9 mouse cellular contexts compared by ENCODE assay signal in the genomic region with DNA sequence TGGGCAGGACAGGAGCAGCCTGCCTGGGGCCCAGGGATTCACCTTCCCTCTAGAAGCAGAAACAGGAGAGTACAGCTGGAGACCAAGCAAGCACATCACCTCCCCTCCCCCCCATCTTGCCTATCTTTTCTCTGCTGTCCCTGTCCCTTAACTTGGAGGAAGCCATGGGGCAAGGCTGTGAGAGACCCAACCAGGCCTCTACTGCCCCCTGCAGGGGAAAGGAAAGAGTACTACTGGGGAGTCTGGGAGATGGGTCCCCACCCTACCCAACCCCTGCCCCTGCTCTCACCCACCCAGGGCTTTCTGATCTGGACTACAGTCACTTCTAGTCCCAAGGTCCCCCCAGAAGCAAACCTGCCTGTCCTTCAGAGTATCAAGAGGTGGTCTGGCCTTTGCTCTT. TPM values are rescaled to one million over a fixed set of nuclear protein-coding genes. Genes with fewer than 3 reads are reported as not detected.
DNase-seq lines count a peak whose midpoint lies in the region; ATAC-seq lines count a peak whose summit lies in the region.
"Had no signal": no experiment of that assay in that cellular context is flagged by ENCODE, and none has a peak within 500 bp of the region (broad histone marks: within the 10 kb centered on the region; RNA-seq: fewer than 3 reads in every experiment).

No protein-coding gene starts in this region.

- no peak overlapping the region for H3K9ac ChIP-seq in heart, embryonic 13.5 days
- no peak overlapping the region for H3K9ac ChIP-seq in neural tube, embryonic 11.5 days (ENCODE audit: low read length)

- peak; percentile 50 to 51 for DNase-seq in cerebellum, postnatal 10 days
- DNase-seq in 416B (ENCODE audit: low read depth) = peak; percentile 44
- DNase-seq in c-Kit-positive CD71-negative TER-119-negative erythroid progenitor cells, embryonic 14.5 days (ENCODE audit: low read depth) = peak; percentile 48
- peak; percentile 33 for DNase-seq in liver
- DNase-seq in neural tube, embryonic 11.5 days (ENCODE audit: low spot score) = peak; percentile 53
- no peak for DNase-seq in layer of hippocampus, adult 9-11 months

- no peaks in the 10 kb centered on the region for H3K9me3 ChIP-seq in heart, embryonic 13.5 days
- H3K9me3 ChIP-seq in neural tube, embryonic 11.5 days (ENCODE audit: control insufficient read depth, low read length) = no peaks in the 10 kb centered on the region

- peaks cover 29% of the 10 kb centered on the region for H3K36me3 ChIP-seq in heart, embryonic 13.5 days
- H3K36me3 ChIP-seq in neural tube, embryonic 11.5 days (ENCODE audit: control insufficient read depth, insufficient read depth, low read length) = peaks cover 2% of the 10 kb centered on the region; the same call in 1 of the 2 replicates

- no peaks in the 10 kb centered on the region for H3K27me3 ChIP-seq in heart, embryonic 13.5 days (replicated peaks)
- H3K27me3 ChIP-seq in neural tube, embryonic 11.5 days (ENCODE audit: control insufficient read depth, insufficient read depth, low read length) = no peaks in the 10 kb centered on the region
- H3K27me3 ChIP-seq: Patski had no signal

- H3K4me1 ChIP-seq in heart, embryonic 13.5 days = peaks cover 36% of the 10 kb centered on the region
- no peaks in the 10 kb centered on the region; the same call in 1 of the 2 replicates for H3K4me1 ChIP-seq in neural tube, embryonic 11.5 days (ENCODE audit: control insufficient read depth, insufficient read depth, low read length)

- H3K27ac ChIP-seq in heart, embryonic 13.5 days (replicated peaks) = peak overlapping the region; percentile 67
- no peak overlapping the region for H3K27ac ChIP-seq in neural tube, embryonic 11.5 days (ENCODE audit: low read depth, low read length)

- no peak overlapping the region for H3K4me2 ChIP-seq in heart, embryonic 13.5 days
- H3K4me2 ChIP-seq in neural tube, embryonic 11.5 days (ENCODE audit: low read depth) = no peak overlapping the region

- no peak for ATAC-seq in cerebellum, adult (ENCODE audit: insufficient number of reproducible peaks, low FRiP score, low TSS enrichment)
- ATAC-seq in heart, embryonic 13.5 days (ENCODE audit: extremely low read depth, insufficient number of reproducible peaks, low FRiP score, low TSS enrichment) = no peak
- ATAC-seq in neural tube, embryonic 11.5 days (ENCODE audit: insufficient read depth, low FRiP score, low TSS enrichment) = no peak
- ATAC-seq: Patski had no signal

- no peak overlapping the region for H3K4me3 ChIP-seq in heart, embryonic 13.5 days
- no peak overlapping the region for H3K4me3 ChIP-seq in neural tube, embryonic 11.5 days (ENCODE audit: low read depth, low read length)

RNA-seq across cellular contexts. Expression of a gene that starts 53.6 kb away (rescaled TPM):
- polyA plus RNA-seq in heart, embryonic 13.5 days (2015; fragmentation: Nextera tagmentation; extraction: Ambion mirVana) = 16.0 and 16.8 TPM in 2 replicates
- 35.4 and 41.0 TPM in 2 replicates for polyA plus RNA-seq in neural tube, embryonic 11.5 days (2014; fragmentation: Nextera tagmentation; extraction: Ambion mirVana)

RNA-seq across cellular contexts. Expression of a gene that starts 55.8 kb away (rescaled TPM):
- 8.7 and 11.7 TPM in 2 replicates for polyA plus RNA-seq in heart, embryonic 13.5 days (2015; fragmentation: Nextera tagmentation; extraction: Ambion mirVana)
- polyA plus RNA-seq in neural tube, embryonic 11.5 days (2014; fragmentation: Nextera tagmentation; extraction: Ambion mirVana) = 29.6 and 32.6 TPM in 2 replicates

RNA-seq across cellular contexts. Expression of a gene that starts 58.7 kb away (rescaled TPM):
- 2.8 and 3.4 TPM in 2 replicates for polyA plus RNA-seq in heart, embryonic 13.5 days (2015; fragmentation: Nextera tagmentation; extraction: Ambion mirVana)
- polyA plus RNA-seq in neural tube, embryonic 11.5 days (2014; fragmentation: Nextera tagmentation; extraction: Ambion mirVana) = 3.8 and 5.8 TPM in 2 replicates
